Mouse (Mus musculus) neural tube, embryonic 13.5 days (tissue): ENCODE data around the gene Clybl. TPM values are rescaled to one million over a fixed set of nuclear protein-coding genes. Genes with fewer than 3 reads are reported as not detected.

ENCODE experiments used
- ATAC-seq: fragments of 200-750 bp; cut with Nextera tagmentation; 2 replicates; pipeline ENCODE4 v1.8.0; 2017; ENCODE audit warnings: low read depth, mild to moderate bottlenecking, moderate TSS enrichment, moderate library complexity
- H3K27ac ChIP-seq: fragments of 300-500 bp; sonication (generic); replicated peaks from 2 replicates; pipeline ENCODE4 v1.5.1; 2015; ENCODE audit warnings: moderate library complexity, mild to moderate bottlenecking, inconsistent platforms
- H3K27me3 ChIP-seq: fragments of 300-500 bp; sonication (generic); 2 replicates; pipeline ENCODE4 v1.6.1; 2015; ENCODE audit warnings: mild to moderate bottlenecking, inconsistent platforms
- H3K36me3 ChIP-seq: fragments of 300-500 bp; sonication (generic); 2 replicates; pipeline ENCODE4 v1.6.1; 2015; ENCODE audit warnings: mild to moderate bottlenecking, inconsistent platforms
- H3K4me1 ChIP-seq: fragments of 300-500 bp; sonication (generic); replicated peaks from 2 replicates; pipeline ENCODE4 v1.6.1; 2015; ENCODE audit warnings: inconsistent platforms
- H3K4me2 ChIP-seq: fragments of 300-500 bp; sonication (generic); 2 replicates; pipeline ENCODE4 v1.6.1; 2015; ENCODE audit warnings: inconsistent platforms, mild to moderate bottlenecking, moderate library complexity
- H3K4me3 ChIP-seq: fragments of 300-500 bp; sonication (generic); 2 replicates; pipeline ENCODE4 v1.5.1; 2015; ENCODE audit warnings: mild to moderate bottlenecking, inconsistent platforms
- H3K9ac ChIP-seq: fragments of 300-500 bp; sonication (generic); 2 replicates; pipeline ENCODE4 v1.6.1; 2015; ENCODE audit warnings: moderate library complexity, mild to moderate bottlenecking, inconsistent platforms
- H3K9me3 ChIP-seq: fragments of 300-500 bp; sonication (generic); 2 replicates; pipeline ENCODE4 v1.6.1; 2016; ENCODE audit warnings: inconsistent platforms
- WGBS: fragments of 180-500 bp; shearing (Covaris S2); methylation state at CpG from one replicate; pipeline ENCODE4 v1.1.7; 2015; 5-methylcytosine and 5-hydroxymethylcytosine counted together
- polyA plus RNA-seq: library from polyadenylated mRNA; unstranded; fragments of >200 nt; fragmentation: Nextera tagmentation; extraction: Ambion mirVana; gene quantifications from 2 replicates; pipeline ENCODE4 v1.2.1, GENCODE M21; 2015

The Clybl gene
- polyA plus RNA-seq, 1 experiment from 2014 or later: 10.2 TPM

DNA sequence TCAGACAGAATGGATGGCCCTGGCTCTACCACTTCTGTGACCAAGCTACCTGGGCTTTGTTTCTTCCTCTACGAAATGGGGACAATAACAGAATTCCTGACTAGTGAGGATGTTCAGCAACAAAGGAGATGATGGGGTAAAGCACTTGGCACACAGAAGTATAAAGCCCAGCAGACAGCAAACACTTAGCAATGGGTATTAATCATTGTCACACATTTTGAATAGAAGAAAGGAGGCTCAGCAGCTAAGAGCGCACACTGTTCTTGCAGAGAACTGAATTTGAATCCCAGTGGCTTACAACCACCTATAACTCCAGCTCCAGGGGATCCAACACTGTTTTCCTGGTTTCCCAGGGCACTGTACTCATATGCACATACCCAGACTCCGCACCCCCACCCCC lies 246.2 kb downstream of the Clybl start:
- no peaks in the 10 kb centered on the region for H3K36me3 ChIP-seq
- 50% methylated on average over 3 of the region's 3 CpGs for WGBS
- peaks cover 33% of the 10 kb centered on the region for H3K4me1 ChIP-seq
- peak; percentile 49; the same call in 1 of the 2 replicates for ATAC-seq
- H3K9ac ChIP-seq: no peak overlapping the region
- no peak overlapping the region for H3K4me3 ChIP-seq
- no peaks in the 10 kb centered on the region for H3K9me3 ChIP-seq
- peaks cover 12% of the 10 kb centered on the region; the same call in 1 of the 2 replicates for H3K27me3 ChIP-seq
- H3K4me2 ChIP-seq: no peak overlapping the region
- H3K27ac ChIP-seq: 0 out of 2 replicates have a peak overlapping the region, but pooled peaks have one; percentile 33

DNA sequence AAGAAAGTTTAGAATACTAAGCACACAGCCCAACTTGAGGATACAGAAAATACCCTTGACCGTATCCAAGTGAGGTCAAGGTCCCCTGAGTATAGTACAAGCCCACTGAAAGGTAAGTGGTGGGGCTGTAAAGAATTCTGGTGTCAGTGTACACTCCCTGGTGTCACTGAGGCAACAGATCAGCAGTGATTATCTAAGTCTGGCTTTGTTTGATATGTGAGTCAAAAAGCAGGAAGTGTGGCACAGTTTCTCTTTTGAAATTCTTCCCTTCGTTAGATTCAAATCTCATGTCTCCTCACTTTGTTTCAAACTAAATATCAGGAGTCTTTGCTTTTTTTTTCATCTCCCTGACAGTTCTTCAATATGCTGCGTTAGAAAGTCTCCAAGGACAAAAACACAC lies 251.1 kb downstream of the Clybl start:
- Histone ChIP-seq H3K36me3 (no peaks in the 10 kb centered on the region), H3K9ac (no peak overlapping the region), H3K4me1 (peaks cover 11% of the 10 kb centered on the region; the same call in 1 of the 2 replicates), H3K4me3 (no peak overlapping the region), H3K4me2 (no peak overlapping the region), H3K27ac (no peak overlapping the region), H3K9me3 (no peaks in the 10 kb centered on the region), H3K27me3 (0 out of 2 replicates have a peak, but pooled peaks cover 13% of the 10 kb centered on the region)
- no peak for ATAC-seq
- 76% methylated on average over 3 of the region's 3 CpGs for WGBS

DNA sequence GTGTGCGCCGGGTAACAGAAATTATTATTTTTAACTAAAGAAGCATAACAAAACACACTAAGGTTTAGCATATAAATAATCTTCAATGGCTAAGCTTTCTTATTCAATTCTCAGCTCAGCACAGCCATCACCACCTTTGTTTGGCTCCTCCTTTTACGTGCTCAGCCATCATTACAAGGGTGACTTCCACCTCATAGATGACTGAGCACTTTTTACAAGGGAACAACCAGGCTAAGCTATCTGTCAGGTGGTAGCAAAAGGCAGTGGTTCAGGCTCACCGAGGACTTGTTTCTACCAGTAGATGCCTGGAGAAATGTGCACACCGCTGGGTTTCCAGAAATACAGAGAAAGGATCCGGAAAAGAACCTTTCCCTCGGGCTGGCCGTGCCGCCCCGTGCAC lies 252.5 kb downstream of the Clybl start:
- Histone ChIP-seq H3K9me3 (no peaks in the 10 kb centered on the region), H3K4me3 (no peak overlapping the region), H3K9ac (no peak overlapping the region), H3K27ac (no peak overlapping the region), H3K27me3 (0 out of 2 replicates have a peak, but pooled peaks cover 13% of the 10 kb centered on the region), H3K36me3 (no peaks in the 10 kb centered on the region), H3K4me1 (peaks cover 5% of the 10 kb centered on the region; the same call in 1 of the 2 replicates), H3K4me2 (no peak overlapping the region)
- 83% methylated on average over 10 of the region's 10 CpGs for WGBS
- no peak for ATAC-seq

DNA sequence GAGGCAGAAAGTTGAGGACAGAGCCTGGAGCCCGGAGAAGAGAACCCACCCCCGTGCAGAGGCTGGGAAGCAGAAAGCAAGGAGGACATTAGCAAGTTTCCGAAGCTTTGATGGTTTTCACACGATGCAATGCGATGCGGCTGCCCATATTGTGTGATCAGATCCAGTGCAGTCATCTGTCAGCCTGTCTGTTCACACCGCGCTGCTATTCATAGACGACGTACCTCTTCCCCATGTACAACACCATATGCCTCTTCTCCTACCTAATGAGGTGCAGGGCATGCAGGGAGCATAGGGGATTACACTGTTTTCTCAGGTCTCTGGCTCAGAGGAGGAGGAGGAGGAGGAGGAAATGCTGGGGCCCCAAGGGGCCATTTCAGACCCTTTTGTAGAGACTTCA lies 255.3 kb downstream of the Clybl start:
- Histone ChIP-seq H3K9ac (no peak overlapping the region), H3K4me1 (peaks cover 5% of the 10 kb centered on the region; the same call in 1 of the 2 replicates), H3K27ac (no peak overlapping the region), H3K9me3 (no peaks in the 10 kb centered on the region), H3K4me3 (no peak overlapping the region), H3K36me3 (no peaks in the 10 kb centered on the region), H3K27me3 (0 out of 2 replicates have a peak, but pooled peaks cover 5% of the 10 kb centered on the region), H3K4me2 (no peak overlapping the region)
- ATAC-seq: no peak
- 58% methylated on average over 10 of the region's 10 CpGs for WGBS

- H3K9me3 ChIP-seq: no peaks in the 10 kb centered on the region
- peak overlapping the region; percentile 41 for H3K4me3 ChIP-seq
- H3K4me2 ChIP-seq: peak overlapping the region; percentile 69
- 0 out of 2 replicates have a peak, but pooled peaks have one; percentile 4 for ATAC-seq
- peak overlapping the region; percentile 64 for H3K9ac ChIP-seq
- H3K36me3 ChIP-seq: no peaks in the 10 kb centered on the region
- 4% methylated on average over 29 of the region's 29 CpGs for WGBS
- H3K4me1 ChIP-seq: peaks cover 47% of the 10 kb centered on the region
- peaks cover 98% of the 10 kb centered on the region for H3K27me3 ChIP-seq
- peak overlapping the region; percentile 78; the same call in 1 of the 2 replicates for H3K27ac ChIP-seq
Observed at GRCm38 (mm10) chr14:122449601-122450495, 268.3 kb downstream of the Clybl start.

- H3K9ac ChIP-seq: peak within 1 kb of the TSS; percentile 64
- peak within 1 kb of the TSS; percentile 69 for H3K4me2 ChIP-seq
- H3K4me3 ChIP-seq: peak within 1 kb of the TSS; percentile 41
- H3K27ac ChIP-seq: peak within 1 kb of the TSS; percentile 78
- peaks cover 47% of the 10 kb centered on the region for H3K4me1 ChIP-seq
- peaks cover 98% of the 10 kb centered on the region for H3K27me3 ChIP-seq
- under 1% methylated on average over 59 of the region's 59 CpGs for WGBS
- peak; percentile 41 for ATAC-seq
- H3K9me3 ChIP-seq: no peaks in the 10 kb centered on the region
- no peaks in the 10 kb centered on the region for H3K36me3 ChIP-seq
Observed at GRCm38 (mm10) chr14:122450496-122451382, 269.2 kb downstream of the Clybl start, which contains the start of gene Gm5089. Gene Gm5089, minus strand, starts transcription at chr14:122451115.

DNA sequence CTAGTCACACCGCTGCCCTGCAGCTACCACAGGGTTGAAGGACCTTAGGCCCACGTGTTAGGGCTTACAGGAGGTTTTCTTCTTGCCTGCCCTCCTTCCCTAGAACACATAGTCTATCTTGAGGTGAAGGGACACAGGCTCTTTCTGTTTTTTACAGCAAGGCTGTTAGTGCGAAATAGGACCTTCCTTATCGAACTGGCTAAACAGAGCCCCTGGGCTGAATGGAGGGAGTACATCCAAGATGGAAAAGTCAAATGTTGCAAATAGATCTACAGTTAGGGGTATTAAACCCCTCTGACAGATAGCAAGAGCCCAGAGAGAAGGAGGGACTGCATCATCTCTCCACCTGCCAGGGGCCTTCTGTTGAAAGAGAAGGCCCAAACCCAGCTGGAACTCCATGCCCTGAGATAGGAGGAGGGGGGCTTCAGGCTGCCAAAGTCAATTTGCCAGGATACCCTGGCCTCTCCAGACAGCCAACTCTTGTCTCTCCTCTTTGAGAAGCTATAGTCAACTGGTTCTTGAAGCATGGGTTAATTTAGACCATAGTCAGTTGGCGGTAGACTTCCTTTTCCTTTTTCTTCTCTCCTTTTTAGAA lies 270.1 kb downstream of the Clybl start:
- Histone ChIP-seq H3K4me3 (no peak overlapping the region), H3K27ac (no peak overlapping the region), H3K9me3 (no peaks in the 10 kb centered on the region), H3K4me1 (peaks cover 47% of the 10 kb centered on the region), H3K36me3 (no peaks in the 10 kb centered on the region), H3K4me2 (peak overlapping the region; percentile 69), H3K27me3 (peaks cover 98% of the 10 kb centered on the region), H3K9ac (no peak overlapping the region)
- no peak for ATAC-seq
- 54% methylated on average over 5 of the region's 5 CpGs for WGBS

Other genes with a start within 250 kb of the Clybl start
- 1.5 and 1.6 TPM in 2 replicates for gene Gpr183, start 216.5 kb upstream of the Clybl start, polyA plus RNA-seq
- gene Timm8a2, start 147.0 kb upstream of the Clybl start, polyA plus RNA-seq: not detected in 2 replicates
- gene Tm9sf2, start 74.7 kb upstream of the Clybl start, polyA plus RNA-seq: 121 and 127 TPM in 2 replicates